In the genomic region with DNA sequence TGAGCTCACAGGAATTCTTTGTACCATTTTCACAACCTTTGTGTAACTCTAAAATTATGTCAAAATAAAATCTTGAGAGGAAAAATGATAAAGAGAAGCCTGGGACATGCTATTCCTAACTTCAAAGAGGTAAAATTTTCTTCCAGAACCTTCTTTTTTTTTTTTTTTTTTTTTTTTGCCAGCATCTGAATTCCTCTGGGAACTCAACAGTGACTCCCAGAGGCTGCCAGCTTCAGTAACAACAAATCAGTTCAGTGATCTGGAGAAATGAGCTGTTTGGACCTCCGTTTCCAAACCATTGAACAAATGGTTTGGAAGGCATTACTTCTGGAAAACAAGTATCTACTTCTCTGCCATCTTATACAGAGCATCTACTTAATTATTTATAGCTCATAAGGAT, we compare ENCODE assay signal across 16 mouse cellular contexts.
A peak's percentile ranks its signal among the peaks of the same experiment; 100 is the strongest.
DNase-seq lines count a peak whose midpoint lies in the region; ATAC-seq and TF ChIP-seq lines count a peak whose summit lies in the region.
"Had no signal": no experiment of that assay in that cellular context is flagged by ENCODE, and none has a peak within 500 bp of the region (broad histone marks: within the 10 kb centered on the region; RNA-seq: fewer than 3 reads in every experiment).

No protein-coding gene starts in this region.

- H3K36me3 ChIP-seq in intestine, postnatal 0 days (ENCODE audit: control insufficient read depth, insufficient read depth), result no peaks in the 10 kb centered on the region
- H3K36me3 ChIP-seq in intestine, embryonic 15.5 days, result no peaks in the 10 kb centered on the region
- no peaks in the 10 kb centered on the region for H3K36me3 ChIP-seq in neural tube, embryonic 15.5 days
- H3K36me3 ChIP-seq: embryonic facial prominence, embryonic 13.5 days; G1E; stomach, embryonic 15.5 days had no signal

- no peak overlapping the region for H3K4me2 ChIP-seq in intestine, postnatal 0 days (replicated peaks; ENCODE audit: low read depth)
- H3K4me2 ChIP-seq in intestine, embryonic 15.5 days (replicated peaks), result no peak overlapping the region
- no peak overlapping the region for H3K4me2 ChIP-seq in neural tube, embryonic 15.5 days
- H3K4me2 ChIP-seq: embryonic facial prominence, embryonic 13.5 days; stomach, embryonic 15.5 days had no signal

- 32% methylated on average over 1 of the region's 1 CpGs for WGBS in intestine, postnatal 0 days
- 54% methylated on average over 1 of the region's 1 CpGs for WGBS in intestine, embryonic 15.5 days
- 37% methylated on average over 1 of the region's 1 CpGs for WGBS in neural tube, embryonic 15.5 days

- H3K27me3 ChIP-seq in intestine, postnatal 0 days (replicated peaks; ENCODE audit: control insufficient read depth, insufficient read depth, low read length), result no peaks in the 10 kb centered on the region
- H3K27me3 ChIP-seq in intestine, embryonic 15.5 days (replicated peaks), result no peaks in the 10 kb centered on the region
- H3K27me3 ChIP-seq in neural tube, embryonic 15.5 days (replicated peaks), result no peaks in the 10 kb centered on the region
- H3K27me3 ChIP-seq: embryonic facial prominence, embryonic 13.5 days; stomach, embryonic 15.5 days had no signal

- no peak overlapping the region for H3K9ac ChIP-seq in intestine, postnatal 0 days (ENCODE audit: low read depth, low read length)
- no peak overlapping the region for H3K9ac ChIP-seq in intestine, embryonic 15.5 days
- no peak overlapping the region for H3K9ac ChIP-seq in neural tube, embryonic 15.5 days (replicated peaks)
- H3K9ac ChIP-seq: embryonic facial prominence, embryonic 13.5 days; stomach, embryonic 15.5 days had no signal

- ATAC-seq in intestine, postnatal 0 days, result no peak
- no peak for ATAC-seq in intestine, embryonic 15.5 days
- no peak for ATAC-seq in neural tube, embryonic 15.5 days (ENCODE audit: low FRiP score)

- DNase-seq in left cerebral cortex, adult 2 months (ENCODE audit: extremely low spot score in 1 of 2, low spot score in 2 of 2), result no peak
- DNase-seq in left cerebral cortex, adult 11 months (ENCODE audit: low spot score), result no peak
- peak; percentile 4 for DNase-seq in ES-CJ7 (ENCODE audit: low read depth, low spot score)
- DNase-seq in gastrocnemius, postnatal 25 days, result no peak
- DNase-seq: adrenal gland, postnatal 25 days; cerebellum, adult 2 months; gastrocnemius, postnatal 10 days; midbrain, embryonic 14.5 days; spleen, adult 18-20 months had no signal

- peak; percentile 30; the same call in 1 of the 2 replicates for TF ChIP-seq CTCF in intestine, postnatal 0 days (IDR thresholded peaks at IDR 0.05; ENCODE audit: low read depth)
- peak; percentile 32 for TF ChIP-seq CTCF in left cerebral cortex, adult 2 months (IDR thresholded peaks at IDR 0.05)
- 0 out of 2 replicates have a peak, but pooled peaks have one; percentile 11 for TF ChIP-seq CTCF in cortical plate, adult 2 months (IDR thresholded peaks at IDR 0.05; ENCODE audit: extremely low read depth, insufficient read depth, low read length)

- no peaks in the 10 kb centered on the region for H3K4me1 ChIP-seq in intestine, postnatal 0 days (replicated peaks; ENCODE audit: control insufficient read depth, insufficient read depth, low read length)
- H3K4me1 ChIP-seq in intestine, embryonic 15.5 days (replicated peaks), result no peaks in the 10 kb centered on the region
- H3K4me1 ChIP-seq in cortical plate, adult 2 months (ENCODE audit: control insufficient read depth, insufficient read depth, low read length), result no peaks in the 10 kb centered on the region
- no peaks in the 10 kb centered on the region for H3K4me1 ChIP-seq in neural tube, embryonic 15.5 days
- H3K4me1 ChIP-seq: embryonic facial prominence, embryonic 13.5 days; stomach, embryonic 15.5 days had no signal

- H3K9me3 ChIP-seq in intestine, postnatal 0 days (ENCODE audit: control insufficient read depth), result no peaks in the 10 kb centered on the region
- no peaks in the 10 kb centered on the region for H3K9me3 ChIP-seq in intestine, embryonic 15.5 days
- H3K9me3 ChIP-seq in neural tube, embryonic 15.5 days (replicated peaks), result no peaks in the 10 kb centered on the region
- H3K9me3 ChIP-seq: embryonic facial prominence, embryonic 13.5 days; G1E; stomach, embryonic 15.5 days had no signal

- H3K4me3 ChIP-seq in intestine, postnatal 0 days (ENCODE audit: low read depth, low read length), result no peak overlapping the region
- H3K4me3 ChIP-seq in intestine, embryonic 15.5 days (replicated peaks), result no peak overlapping the region
- H3K4me3 ChIP-seq in left cerebral cortex, adult 2 months, result no peak overlapping the region
- no peak overlapping the region for H3K4me3 ChIP-seq in cortical plate, adult 2 months (ENCODE audit: insufficient read depth, low read length)
- no peak overlapping the region for H3K4me3 ChIP-seq in neural tube, embryonic 15.5 days (replicated peaks)
- H3K4me3 ChIP-seq: embryonic facial prominence, embryonic 13.5 days; stomach, embryonic 15.5 days had no signal

- intact Hi-C loops in left cerebral cortex, adult 2 months (cut with DNase I), result loop anchor here (2.0 kb wide), 1 partner anchor 45 kb away; no protein-coding TSS in a partner anchor

- H3K27ac ChIP-seq in intestine, postnatal 0 days (ENCODE audit: low read depth, low read length), result no peak overlapping the region
- no peak overlapping the region for H3K27ac ChIP-seq in intestine, embryonic 15.5 days
- H3K27ac ChIP-seq in left cerebral cortex, adult 2 months, result no peak overlapping the region
- no peak overlapping the region for H3K27ac ChIP-seq in cortical plate, adult 2 months (ENCODE audit: insufficient read depth, low read length)
- H3K27ac ChIP-seq in neural tube, embryonic 15.5 days (replicated peaks), result no peak overlapping the region
- H3K27ac ChIP-seq: embryonic facial prominence, embryonic 13.5 days; stomach, embryonic 15.5 days had no signal

- TF ChIP-seq POLR2A in cortical plate, adult 2 months (IDR thresholded peaks at IDR 0.05; ENCODE audit: extremely low read depth, insufficient read depth, low read length), result no peak
